In genomic region chr19:10157725-10158124, GRCm38 (mm10) we compare ENCODE assay signal across 25 mouse cellular contexts. TPM values are rescaled to one million over a fixed set of nuclear protein-coding genes. Genes with fewer than 3 reads are reported as not detected.
DNase-seq lines count a peak whose midpoint lies in the region; ATAC-seq lines count a peak whose summit lies in the region.
"Had no signal": no experiment of that assay in that cellular context is flagged by ENCODE, and none has a peak within 500 bp of the region (broad histone marks: within the 10 kb centered on the region; RNA-seq: fewer than 3 reads in every experiment).

No protein-coding gene starts in this region.

- H3K4me2 ChIP-seq in intestine, embryonic 14.5 days (ENCODE audit: low read length), result no peak overlapping the region
- H3K4me2 ChIP-seq in intestine, embryonic 16.5 days (ENCODE audit: low read depth, low read length), result no peak overlapping the region
- H3K4me2 ChIP-seq: embryonic facial prominence, embryonic 13.5 days; embryonic facial prominence, embryonic 15.5 days; forebrain, embryonic 12.5 days had no signal

- no peaks in the 10 kb centered on the region for H3K36me3 ChIP-seq in intestine, embryonic 14.5 days (ENCODE audit: control insufficient read depth, insufficient read depth, low read length)
- H3K36me3 ChIP-seq in intestine, embryonic 16.5 days (ENCODE audit: control insufficient read depth, insufficient read depth, low read length), result no peaks in the 10 kb centered on the region
- H3K36me3 ChIP-seq: embryonic facial prominence, embryonic 13.5 days; embryonic facial prominence, embryonic 15.5 days; forebrain, embryonic 10.5 days; forebrain, embryonic 12.5 days had no signal

- no peaks in the 10 kb centered on the region for H3K27me3 ChIP-seq in intestine, embryonic 14.5 days (replicated peaks; ENCODE audit: control insufficient read depth, insufficient read depth, low read length)
- H3K27me3 ChIP-seq in intestine, embryonic 16.5 days (replicated peaks; ENCODE audit: control insufficient read depth, insufficient read depth, low read length), result no peaks in the 10 kb centered on the region
- H3K27me3 ChIP-seq: embryonic facial prominence, embryonic 13.5 days; embryonic facial prominence, embryonic 15.5 days had no signal

- H3K9me3 ChIP-seq in intestine, embryonic 14.5 days (ENCODE audit: control insufficient read depth, low read length), result no peaks in the 10 kb centered on the region
- H3K9me3 ChIP-seq in intestine, embryonic 16.5 days (ENCODE audit: control insufficient read depth, low read length), result no peaks in the 10 kb centered on the region
- H3K9me3 ChIP-seq: embryonic facial prominence, embryonic 13.5 days; embryonic facial prominence, embryonic 15.5 days; forebrain, embryonic 12.5 days had no signal

- WGBS in intestine, embryonic 14.5 days, result 63% methylated on average over 2 of the region's 2 CpGs
- 66% methylated on average over 2 of the region's 2 CpGs for WGBS in intestine, embryonic 16.5 days

- DNase-seq in frontal cortex, postnatal 14 days (ENCODE audit: low spot score in 2 of 2), result no peak
- DNase-seq in intestine, embryonic 14.5 days (ENCODE audit: low spot score), result peak; percentile 25
- DNase-seq in 3T3-L1 (ENCODE audit: low read depth, low spot score), result peak; percentile 69
- DNase-seq in brain, adult 2 months (ENCODE audit: low read depth, low spot score), result peak; percentile 56
- DNase-seq in kidney, postnatal 4 days, result no peak
- DNase-seq: adrenal gland, adult 8-10 months; adrenal gland, postnatal 14 days; adrenal gland, postnatal 36 days; cerebellum, adult 11 months; cerebellum, adult 18-20 months; cerebellum, adult 8-10 months; cerebellum, adult 9-11 months; cerebellum, postnatal 14 days; cerebellum, postnatal 36 days; embryo, embryonic 11 days had no signal

- H3K4me1 ChIP-seq in intestine, embryonic 14.5 days (replicated peaks; ENCODE audit: control insufficient read depth, insufficient read depth, low read length), result no peaks in the 10 kb centered on the region
- H3K4me1 ChIP-seq in intestine, embryonic 16.5 days (ENCODE audit: control insufficient read depth, insufficient read depth, low read length), result no peaks in the 10 kb centered on the region
- H3K4me1 ChIP-seq: embryonic facial prominence, embryonic 13.5 days; embryonic facial prominence, embryonic 15.5 days; forebrain, embryonic 10.5 days; forebrain, embryonic 12.5 days had no signal

- no peak overlapping the region for H3K9ac ChIP-seq in intestine, embryonic 14.5 days (ENCODE audit: low read length)
- no peak overlapping the region for H3K9ac ChIP-seq in intestine, embryonic 16.5 days (ENCODE audit: low read depth, low read length)
- H3K9ac ChIP-seq: embryonic facial prominence, embryonic 13.5 days; embryonic facial prominence, embryonic 15.5 days; forebrain, embryonic 12.5 days had no signal

- ATAC-seq in frontal cortex, adult (ENCODE audit: low TSS enrichment), result peak; percentile 52; the same call in 1 of the 2 replicates
- no peak for ATAC-seq in intestine, embryonic 14.5 days (replicated peaks; ENCODE audit: low FRiP score, low TSS enrichment, low read depth)
- ATAC-seq in intestine, embryonic 16.5 days, result no peak
- ATAC-seq: activated CD4-positive, CD25-positive, alpha-beta regulatory T cell, adult 4 months; forebrain, embryonic 14.5 days; forebrain, embryonic 16.5 days had no signal

- H3K27ac ChIP-seq in intestine, embryonic 14.5 days (ENCODE audit: low read depth), result no peak overlapping the region
- no peak overlapping the region for H3K27ac ChIP-seq in intestine, embryonic 16.5 days (ENCODE audit: low read length)
- H3K27ac ChIP-seq: embryonic facial prominence, embryonic 13.5 days; embryonic facial prominence, embryonic 15.5 days; forebrain, embryonic 10.5 days; forebrain, embryonic 12.5 days had no signal

- H3K4me3 ChIP-seq in intestine, embryonic 14.5 days (ENCODE audit: low read depth, low read length), result no peak overlapping the region
- no peak overlapping the region for H3K4me3 ChIP-seq in intestine, embryonic 16.5 days (ENCODE audit: low read length)
- H3K4me3 ChIP-seq: embryonic facial prominence, embryonic 13.5 days; embryonic facial prominence, embryonic 15.5 days; erythroblast, embryonic 14.5 days; forebrain, embryonic 10.5 days; forebrain, embryonic 12.5 days had no signal

RNA-seq across cellular contexts. Expression of gene Fads1, which starts 25.0 kb away (rescaled TPM):
- polyA plus RNA-seq in intestine, embryonic 14.5 days (2014; fragmentation: Nextera tagmentation; extraction: Ambion mirVana), result 134 and 142 TPM in 2 replicates
- 146 and 154 TPM in 2 replicates for polyA plus RNA-seq in intestine, embryonic 16.5 days (2015; fragmentation: Nextera tagmentation; extraction: Ambion mirVana)

RNA-seq across cellular contexts. Expression of gene Tmem258, which starts 46.1 kb away (rescaled TPM):
- polyA plus RNA-seq in intestine, embryonic 14.5 days (2014; fragmentation: Nextera tagmentation; extraction: Ambion mirVana), result 462 and 499 TPM in 2 replicates
- 466 and 467 TPM in 2 replicates for polyA plus RNA-seq in intestine, embryonic 16.5 days (2015; fragmentation: Nextera tagmentation; extraction: Ambion mirVana)

RNA-seq across cellular contexts. Expression of gene Fen1, which starts 46.2 kb away (rescaled TPM):
- polyA plus RNA-seq in intestine, embryonic 14.5 days (2014; fragmentation: Nextera tagmentation; extraction: Ambion mirVana), result 93.8 and 95.6 TPM in 2 replicates
- 77.9 and 87.8 TPM in 2 replicates for polyA plus RNA-seq in intestine, embryonic 16.5 days (2015; fragmentation: Nextera tagmentation; extraction: Ambion mirVana)

RNA-seq across cellular contexts. Expression of gene Fads2, which starts 56.2 kb away (rescaled TPM):
- polyA plus RNA-seq in intestine, embryonic 14.5 days (2014; fragmentation: Nextera tagmentation; extraction: Ambion mirVana), result 64.2 and 71.4 TPM in 2 replicates
- 206 and 216 TPM in 2 replicates for polyA plus RNA-seq in intestine, embryonic 16.5 days (2015; fragmentation: Nextera tagmentation; extraction: Ambion mirVana)

Comparison
In these comparisons a context has a peak if more than half of its experiments do, and no peak if none do; other contexts are left out.
1. DNase-seq: peak in intestine, embryonic 14.5 days (single experiment), 3T3-L1 (single experiment) and brain, adult 2 months (single experiment); none in frontal cortex, postnatal 14 days (0 of 2) and kidney, postnatal 4 days (0 of 2).